Mouse (Mus musculus): ENCODE results near the gene Efl1. TPM values are rescaled to one million over a fixed set of nuclear protein-coding genes. Genes with fewer than 3 reads are reported as not detected.

The Efl1 gene
- total and polyA plus RNA-seq, 3 experiments, result 12.6 to 15.6 TPM; not detected in 1

DNA sequence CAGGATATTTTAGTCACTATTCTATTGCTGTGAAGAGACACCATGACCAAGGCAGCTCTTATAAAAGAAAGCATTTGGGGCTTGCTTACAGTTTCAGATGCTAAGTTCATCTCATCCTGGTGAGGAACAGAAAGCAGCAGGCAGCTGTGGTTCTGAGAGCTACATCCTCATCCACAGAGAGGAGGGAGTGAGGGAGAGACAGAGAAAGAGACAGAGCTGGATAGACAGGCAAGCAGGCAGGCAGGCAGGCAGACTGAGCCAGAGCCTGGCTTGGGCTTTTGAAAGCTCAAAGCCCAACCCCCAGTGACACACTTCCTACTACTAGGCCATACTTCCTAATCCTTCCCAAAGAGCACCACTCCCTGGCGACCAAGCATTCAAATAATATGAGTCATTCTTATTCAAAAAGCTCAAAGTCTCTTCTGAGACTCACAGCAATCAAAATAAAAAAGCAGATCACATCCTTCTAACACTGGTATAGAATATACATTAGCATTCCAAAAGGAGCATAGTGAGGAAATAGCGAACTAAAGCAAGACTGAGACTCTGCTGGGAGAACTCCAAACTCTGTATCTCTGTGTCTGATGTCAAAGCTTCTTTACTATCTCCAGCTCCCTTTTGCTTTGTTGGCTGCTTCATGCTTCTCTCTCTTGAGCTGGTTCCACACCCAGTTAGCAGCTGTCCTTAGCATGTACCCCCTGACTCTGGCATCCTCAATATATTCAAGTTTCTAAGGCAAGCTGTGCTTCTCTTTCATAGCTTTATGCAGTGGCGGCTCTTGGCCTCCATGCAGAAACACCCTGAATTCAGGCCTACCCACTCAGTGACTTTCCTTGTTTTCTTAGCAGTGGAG lies 86.6 kb downstream of the Efl1 start:
- H3K27me3 ChIP-seq (ENCODE audit: control insufficient read depth in 1 of 2, insufficient read depth in 2 of 2, low read length in 2 of 2), result no peaks in the 10 kb centered on the region
- peaks cover 0 to 13% of the 10 kb centered on the region in 2 experiments; a peak in 2 of 4 replicates for H3K36me3 ChIP-seq (ENCODE audit: control insufficient read depth in 1 of 2, insufficient read depth in 2 of 2, low read length in 2 of 2)
- H3K9me3 ChIP-seq (replicated peaks; ENCODE audit: insufficient read depth, low read length), result no peaks in the 10 kb centered on the region
- no peak overlapping the region for H3K9ac ChIP-seq (ENCODE audit: control insufficient read depth, low read depth, low read length, poor library complexity, severe bottlenecking)
- DNase-seq (ENCODE audit: low read depth, low spot score), result peak; percentile 10
- no peak overlapping the region for H3K27ac ChIP-seq (ENCODE audit: control insufficient read depth, low read depth, low read length)
- H3K4me1 ChIP-seq (ENCODE audit: control insufficient read depth in 1 of 2, insufficient read depth in 2 of 2, low read length in 2 of 2), result peaks cover 12 to 16% of the 10 kb centered on the region in 2 experiments
- TF ChIP-seq KAT2A (conservative IDR thresholded peaks at IDR 0.05; ENCODE audit: low read depth, low read length) (no peak), EP300 (IDR thresholded peaks at IDR 0.05; ENCODE audit: low read depth in 1 of 2, low read length in 2 of 2) (no peak)
- H3K4me3 ChIP-seq (ENCODE audit: control insufficient read depth in 1 of 2, insufficient read depth in 1 of 2, low read depth in 2 of 2, low read length in 2 of 2), result no peak overlapping the region
- no peaks in the 10 kb centered on the region for H3K79me2 ChIP-seq (ENCODE audit: control insufficient read depth, insufficient read depth, low read length, poor library complexity)

DNA sequence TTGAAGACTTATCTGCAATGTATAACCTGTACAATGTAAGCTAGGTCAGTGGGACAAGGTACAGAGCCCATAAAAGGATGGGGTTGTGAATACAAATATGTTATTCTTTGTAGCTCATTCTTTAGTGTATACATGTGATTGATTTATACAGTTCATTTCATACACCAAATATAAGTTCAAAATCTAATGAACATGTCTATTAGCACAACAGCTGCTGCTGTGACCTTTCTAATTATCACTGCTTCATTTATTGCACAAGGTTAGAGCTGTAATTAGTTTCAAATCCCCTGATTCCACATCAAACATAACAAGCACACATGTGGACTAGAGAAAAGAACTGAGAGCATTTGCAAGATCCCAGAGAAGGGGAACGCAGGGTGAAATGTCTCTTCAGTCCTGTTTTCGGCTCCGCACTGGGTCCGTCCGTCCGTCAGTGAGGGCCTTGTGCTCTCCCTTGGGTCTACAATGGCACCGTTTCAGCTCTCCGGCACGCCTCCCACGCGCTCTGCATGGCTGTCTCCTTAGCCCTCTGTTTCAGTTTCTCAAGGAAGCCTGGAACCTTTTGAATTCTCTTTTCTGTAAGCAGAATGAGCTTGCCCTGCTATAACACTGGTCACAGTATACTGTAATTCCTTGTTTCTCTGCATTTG lies 94.8 kb downstream of the Efl1 start:
- H3K4me3 ChIP-seq (ENCODE audit: control insufficient read depth in 1 of 2, insufficient read depth in 1 of 2, low read depth in 2 of 2, low read length in 2 of 2), result no peak overlapping the region
- no peaks in the 10 kb centered on the region for H3K9me3 ChIP-seq (replicated peaks; ENCODE audit: insufficient read depth, low read length)
- no peaks in the 10 kb centered on the region; a peak in 1 of 4 replicates for H3K36me3 ChIP-seq (ENCODE audit: control insufficient read depth in 1 of 2, insufficient read depth in 2 of 2, low read length in 2 of 2)
- no peak overlapping the region for H3K27ac ChIP-seq (ENCODE audit: control insufficient read depth, low read depth, low read length)
- H3K27me3 ChIP-seq (ENCODE audit: control insufficient read depth in 1 of 2, insufficient read depth in 2 of 2, low read length in 2 of 2), result no peaks in the 10 kb centered on the region
- DNase-seq (ENCODE audit: low read depth, low spot score), result no peak
- no peaks in the 10 kb centered on the region for H3K4me1 ChIP-seq (ENCODE audit: control insufficient read depth in 1 of 2, insufficient read depth in 2 of 2, low read length in 2 of 2)
- no peak overlapping the region for H3K9ac ChIP-seq (ENCODE audit: control insufficient read depth, low read depth, low read length, poor library complexity, severe bottlenecking)
- no peaks in the 10 kb centered on the region for H3K79me2 ChIP-seq (ENCODE audit: control insufficient read depth, insufficient read depth, low read length, poor library complexity)
- TF ChIP-seq SMC3 (IDR thresholded peaks at IDR 0.05; ENCODE audit: low read depth, low read length) (no peak), POLR2AphosphoS5 (IDR thresholded peaks at IDR 0.05; ENCODE audit: borderline replicate concordance, low read depth, low read length) (no peak), MXI1 (IDR thresholded peaks at IDR 0.05; ENCODE audit: low read depth, low read length) (no peak), CHD2 (IDR thresholded peaks at IDR 0.05; ENCODE audit: low read length) (no peak), POLR2A (IDR thresholded peaks at IDR 0.05; ENCODE audit: control insufficient read depth in 1 of 2, insufficient read depth in 1 of 2, low read depth in 1 of 2, low read length in 2 of 2, poor library complexity in 1 of 2) (no peak), CTCF (IDR thresholded peaks at IDR 0.05 in 2 of 3, conservative IDR thresholded peaks at IDR 0.05 in 1 of 3; ENCODE audit: control insufficient read depth in 1 of 3, insufficient read depth in 1 of 3, low read depth in 2 of 3, low read length in 3 of 3, poor library complexity in 1 of 3, severe bottlenecking in 1 of 3) (no peak), JUND (IDR thresholded peaks at IDR 0.05; ENCODE audit: low read depth, low read length) (no peak), CHD1 (IDR thresholded peaks at IDR 0.05; ENCODE audit: low read depth, low read length) (no peak)

DNA sequence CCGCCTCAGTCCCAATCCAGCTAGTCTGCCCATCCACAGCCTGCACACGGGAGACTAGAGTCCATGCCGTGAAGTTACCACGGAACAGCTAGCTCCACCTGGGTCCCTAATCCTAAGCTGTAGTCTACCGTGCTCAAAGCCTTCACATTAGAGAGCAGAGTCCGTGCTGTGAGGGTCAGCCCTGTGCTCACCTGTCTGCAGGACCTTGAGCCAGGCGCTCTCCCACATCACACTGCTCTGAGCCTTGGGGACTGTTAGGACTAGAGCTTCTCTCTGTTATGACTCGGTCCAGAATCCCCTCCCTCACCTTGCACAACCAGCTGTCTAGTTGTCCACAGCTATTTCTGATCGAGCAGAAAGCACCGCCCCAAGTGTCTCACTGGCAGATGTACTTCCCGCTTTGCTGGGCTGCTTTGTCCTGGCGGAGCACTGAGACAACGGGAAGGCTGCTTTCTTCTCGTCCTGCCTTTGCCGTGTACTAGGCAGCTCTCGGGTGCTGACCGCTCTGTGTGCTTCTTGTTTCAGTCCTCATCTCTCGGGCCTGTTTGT lies 95.8 kb downstream of the Efl1 start:
- Histone ChIP-seq H3K9ac (ENCODE audit: control insufficient read depth, low read depth, low read length, poor library complexity, severe bottlenecking) (no peak overlapping the region), H3K9me3 (replicated peaks; ENCODE audit: insufficient read depth, low read length) (no peaks in the 10 kb centered on the region), H3K36me3 (ENCODE audit: control insufficient read depth in 1 of 2, insufficient read depth in 2 of 2, low read length in 2 of 2) (no peaks in the 10 kb centered on the region; a peak in 1 of 4 replicates), H3K27ac (ENCODE audit: control insufficient read depth, low read depth, low read length) (no peak overlapping the region), H3K27me3 (ENCODE audit: control insufficient read depth in 1 of 2, insufficient read depth in 2 of 2, low read length in 2 of 2) (no peaks in the 10 kb centered on the region), H3K4me1 (ENCODE audit: control insufficient read depth in 1 of 2, insufficient read depth in 2 of 2, low read length in 2 of 2) (no peaks in the 10 kb centered on the region), H3K4me3 (ENCODE audit: control insufficient read depth in 1 of 2, insufficient read depth in 1 of 2, low read depth in 2 of 2, low read length in 2 of 2) (no peak overlapping the region), H3K79me2 (ENCODE audit: control insufficient read depth, insufficient read depth, low read length, poor library complexity) (no peaks in the 10 kb centered on the region)
- TF ChIP-seq RCOR1 (IDR thresholded peaks at IDR 0.05; ENCODE audit: low read depth, low read length) (no peak), TCF12 (IDR thresholded peaks at IDR 0.05; ENCODE audit: low read depth, low read length) (no peak), MXI1 (IDR thresholded peaks at IDR 0.05; ENCODE audit: low read depth, low read length) (no peak), GABPA (IDR thresholded peaks at IDR 0.05; ENCODE audit: low read depth, low read length) (no peak), RAD21 (IDR thresholded peaks at IDR 0.05; ENCODE audit: low read depth, low read length) (no peak), POLR2AphosphoS5 (IDR thresholded peaks at IDR 0.05; ENCODE audit: borderline replicate concordance, low read depth, low read length) (no peak), NRF1 (IDR thresholded peaks at IDR 0.05; ENCODE audit: insufficient read depth, low read depth, low read length, poor library complexity, severe bottlenecking) (no peak), KAT2A (conservative IDR thresholded peaks at IDR 0.05; ENCODE audit: low read depth, low read length) (no peak), HCFC1 (IDR thresholded peaks at IDR 0.05; ENCODE audit: low read depth, low read length) (no peak), GATA1 (IDR thresholded peaks at IDR 0.05; ENCODE audit: low read depth, low read length) (no peak), TAL1 (IDR thresholded peaks at IDR 0.05; ENCODE audit: low read length) (no peak), USF2 (IDR thresholded peaks at IDR 0.05; ENCODE audit: borderline replicate concordance in 1 of 2, insufficient read depth in 1 of 2, low read depth in 1 of 2, low read length in 2 of 2) (no peak), E2F4 (IDR thresholded peaks at IDR 0.05; ENCODE audit: borderline replicate concordance, low read depth, low read length) (no peak), MEF2A (IDR thresholded peaks at IDR 0.05; ENCODE audit: extremely low read depth, insufficient replicate concordance, low read depth, low read length, poor library complexity, severe bottlenecking) (no peak)
- no peak for DNase-seq (ENCODE audit: low read depth, low spot score)

Measured in MEL (cell line).